8 mouse cellular contexts compared by ENCODE assay signal in genomic region chr14:121697143-121697680, GRCm38 (mm10).
DNase-seq lines count a peak whose midpoint lies in the region; ATAC-seq lines count a peak whose summit lies in the region.

No protein-coding gene starts in this region.

- H3K4me2 ChIP-seq in midbrain, embryonic 11.5 days, result peak overlapping the region; percentile 58

- H3K4me1 ChIP-seq in hindbrain, embryonic 10.5 days (replicated peaks), result peaks cover 28% of the 10 kb centered on the region
- H3K4me1 ChIP-seq in midbrain, embryonic 11.5 days (ENCODE audit: control insufficient read depth, insufficient read depth, low read length), result peaks cover 20% of the 10 kb centered on the region

- H3K4me3 ChIP-seq in hindbrain, embryonic 10.5 days, result peak overlapping the region; percentile 48
- H3K4me3 ChIP-seq in midbrain, embryonic 11.5 days (ENCODE audit: low read depth, low read length), result peak overlapping the region; percentile 12; the same call in 1 of the 2 replicates

- WGBS in hindbrain, embryonic 10.5 days, result 47% methylated on average over 9 of the region's 9 CpGs
- WGBS in midbrain, embryonic 11.5 days, result 34% methylated on average over 9 of the region's 9 CpGs

- H3K9me3 ChIP-seq in hindbrain, embryonic 10.5 days, result no peaks in the 10 kb centered on the region
- no peaks in the 10 kb centered on the region for H3K9me3 ChIP-seq in midbrain, embryonic 11.5 days (ENCODE audit: control insufficient read depth, low read length)

- ATAC-seq in midbrain, embryonic 11.5 days (ENCODE audit: low FRiP score), result 0 out of 2 replicates have a peak, but pooled peaks have one; percentile 26

- no peaks in the 10 kb centered on the region for H3K36me3 ChIP-seq in hindbrain, embryonic 10.5 days
- no peaks in the 10 kb centered on the region for H3K36me3 ChIP-seq in midbrain, embryonic 11.5 days (ENCODE audit: control insufficient read depth, insufficient read depth, low read length)

- no peaks in the 10 kb centered on the region for H3K27me3 ChIP-seq in hindbrain, embryonic 10.5 days (ENCODE audit: insufficient read depth, poor library complexity, severe bottlenecking)
- H3K27me3 ChIP-seq in midbrain, embryonic 11.5 days (ENCODE audit: control insufficient read depth, insufficient read depth, low read length), result no peaks in the 10 kb centered on the region

- no peak overlapping the region for H3K9ac ChIP-seq in midbrain, embryonic 11.5 days (ENCODE audit: low read length)

- peak overlapping the region; percentile 79; the same call in 1 of the 2 replicates for H3K27ac ChIP-seq in hindbrain, embryonic 10.5 days
- H3K27ac ChIP-seq in midbrain, embryonic 11.5 days (ENCODE audit: low read depth, low read length), result no peak overlapping the region

- intact Hi-C loops in heart, postnatal 10 days (cut with DNase I), result loop anchor here (2.0 to 5.0 kb wide), 4 partner anchors 18 to 55 kb away; no protein-coding TSS in a partner anchor
- intact Hi-C loops in gastrocnemius, postnatal 36 days (cut with DNase I), result no loop called here

- DNase-seq in heart, adult 11 months, result peak; percentile 92
- DNase-seq in heart, postnatal 10 days, result no peak
- peak; percentile 26 for DNase-seq in Muller cell, postnatal 12 days (ENCODE audit: inconsistent ontology term)
- peak; percentile 12 for DNase-seq in hindbrain, embryonic 10.5 days (ENCODE audit: low spot score)
- DNase-seq in midbrain, embryonic 11.5 days (ENCODE audit: low spot score, missing footprints), result peak; percentile 90
- no peak for DNase-seq in adipocyte (ENCODE audit: low spot score)
- no peak for DNase-seq in gastrocnemius, postnatal 36 days
- no peak for DNase-seq in adrenal gland, postnatal 10 days

Comparison
In these comparisons a context has a peak if more than half of its experiments do, and no peak if none do; other contexts are left out.
1. DNase-seq: peak in heart, adult 11 months (single experiment), Muller cell, postnatal 12 days (single experiment), hindbrain, embryonic 10.5 days (single experiment) and midbrain, embryonic 11.5 days (single experiment); none in heart, postnatal 10 days (0 of 2), adipocyte (single experiment), gastrocnemius, postnatal 36 days (0 of 2) and adrenal gland, postnatal 10 days (single experiment).